Mouse (Mus musculus): ENCODE results near the gene Tmem26. TPM values are rescaled to one million over a fixed set of nuclear protein-coding genes. Genes with fewer than 3 reads are reported as not detected.
A peak's percentile ranks its signal among the peaks of the same experiment; 100 is the strongest.

Gene Tmem26
- polyA plus RNA-seq, 1 experiment from 2014 or later: 16.2 TPM

- no peak for DNase-seq (ENCODE audit: low spot score)
- H3K27me3 ChIP-seq (ENCODE audit: low read depth, poor library complexity, severe bottlenecking): no peaks in the 10 kb centered on the region
- no peak overlapping the region for H3K4me3 ChIP-seq
- H3K4me1 ChIP-seq: no peaks in the 10 kb centered on the region
- H3K36me3 ChIP-seq: no peaks in the 10 kb centered on the region
- no peak overlapping the region for H3K27ac ChIP-seq
- H3K9me3 ChIP-seq (replicated peaks): no peaks in the 10 kb centered on the region
- WGBS: 93% methylated on average over 6 of the region's 6 CpGs
Observed at GRCm38 (mm10) chr10:68782724-68783123, 59.3 kb downstream of the Tmem26 start.

DNA sequence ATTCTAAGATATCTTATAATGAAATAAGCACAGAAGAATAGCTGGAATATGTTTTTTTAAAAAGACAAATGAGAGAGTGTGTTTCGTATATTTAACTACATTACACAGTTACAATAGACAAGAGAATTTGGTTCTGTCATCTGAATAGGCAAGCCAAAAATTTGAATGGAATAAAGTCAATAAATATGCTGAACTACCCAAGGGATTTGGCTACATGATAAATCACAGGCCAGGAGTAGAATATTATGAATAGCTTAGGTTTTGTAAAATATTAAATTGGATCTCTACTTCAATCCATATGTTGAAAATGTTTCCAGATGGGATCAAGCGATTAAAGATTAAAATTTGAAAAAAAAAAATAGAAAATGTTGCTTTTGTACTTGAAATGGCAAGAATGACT is 60.4 kb downstream of the Tmem26 start:
- Histone ChIP-seq H3K4me1 (no peaks in the 10 kb centered on the region), H3K4me3 (no peak overlapping the region), H3K27me3 (ENCODE audit: low read depth, poor library complexity, severe bottlenecking) (no peaks in the 10 kb centered on the region), H3K36me3 (no peaks in the 10 kb centered on the region), H3K27ac (no peak overlapping the region), H3K9me3 (replicated peaks) (no peaks in the 10 kb centered on the region)
- 87% methylated on average over 2 of the region's 2 CpGs for WGBS
- no peak for DNase-seq (ENCODE audit: low spot score)

DNA sequence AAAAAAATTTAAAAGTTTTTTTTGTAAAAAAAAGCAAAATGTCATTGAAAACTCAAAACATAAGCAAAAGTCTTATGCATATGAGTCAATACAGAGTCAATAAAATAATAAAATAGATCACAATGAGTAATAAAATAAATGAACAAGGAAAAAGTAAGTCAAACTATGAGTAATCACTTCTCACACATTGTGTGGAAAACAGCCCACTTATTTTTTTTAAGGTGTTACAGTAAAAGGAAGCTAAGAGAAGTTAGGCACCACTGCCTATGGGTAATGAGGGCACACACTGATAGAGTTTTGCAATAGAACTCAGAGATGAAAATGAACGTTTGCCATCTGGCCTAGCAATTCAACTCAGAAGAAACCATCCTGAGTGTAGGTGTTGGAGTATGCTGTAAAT is 61.0 kb downstream of the Tmem26 start:
- DNase-seq (ENCODE audit: low spot score): no peak
- H3K27ac ChIP-seq: no peak overlapping the region
- H3K4me3 ChIP-seq: no peak overlapping the region
- 88% methylated on average over 1 of the region's 1 CpGs for WGBS
- H3K27me3 ChIP-seq (ENCODE audit: low read depth, poor library complexity, severe bottlenecking): no peaks in the 10 kb centered on the region
- H3K9me3 ChIP-seq (replicated peaks): no peaks in the 10 kb centered on the region
- no peaks in the 10 kb centered on the region for H3K36me3 ChIP-seq
- no peaks in the 10 kb centered on the region for H3K4me1 ChIP-seq

- no peak for DNase-seq (ENCODE audit: low spot score)
- Histone ChIP-seq H3K4me1 (peaks cover 18% of the 10 kb centered on the region), H3K27ac (no peak overlapping the region), H3K36me3 (no peaks in the 10 kb centered on the region), H3K4me3 (no peak overlapping the region), H3K9me3 (replicated peaks) (no peaks in the 10 kb centered on the region), H3K27me3 (ENCODE audit: low read depth, poor library complexity, severe bottlenecking) (no peaks in the 10 kb centered on the region)
- WGBS: 21% methylated on average over 3 of the region's 3 CpGs
Observed at GRCm38 (mm10) chr10:68795466-68795865, 72.0 kb downstream of the Tmem26 start.

DNA sequence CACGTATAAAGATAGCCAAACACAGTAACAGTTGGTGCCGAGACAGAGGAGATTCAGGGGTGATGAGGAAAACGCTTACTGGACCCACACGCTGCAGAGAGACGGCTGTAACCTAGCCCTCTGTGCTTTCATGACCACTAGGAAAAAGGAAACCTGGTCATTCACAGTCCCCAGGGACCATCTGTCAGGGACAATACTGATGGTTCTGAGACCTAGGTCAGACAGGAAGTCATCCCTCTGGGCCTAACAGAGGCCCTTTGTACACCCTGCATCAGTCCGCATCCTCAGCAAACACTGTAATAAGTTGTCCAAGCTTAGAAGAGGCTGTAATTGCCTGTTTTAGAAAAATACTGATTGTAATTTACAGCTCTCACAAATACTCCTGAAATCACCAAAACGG is 76.4 kb downstream of the Tmem26 start:
- H3K36me3 ChIP-seq: no peaks in the 10 kb centered on the region
- peaks cover 15% of the 10 kb centered on the region for H3K4me1 ChIP-seq
- H3K27ac ChIP-seq: no peak overlapping the region
- no peaks in the 10 kb centered on the region for H3K9me3 ChIP-seq (replicated peaks)
- 65% methylated on average over 7 of the region's 7 CpGs for WGBS
- H3K4me3 ChIP-seq: no peak overlapping the region
- DNase-seq (ENCODE audit: low spot score): peak; percentile 41
- H3K27me3 ChIP-seq (ENCODE audit: low read depth, poor library complexity, severe bottlenecking): no peaks in the 10 kb centered on the region

GRCm38 (mm10) chr10:68800339-68800738 is 76.9 kb downstream of the Tmem26 start:
- Histone ChIP-seq H3K9me3 (replicated peaks) (no peaks in the 10 kb centered on the region), H3K4me3 (no peak overlapping the region), H3K36me3 (no peaks in the 10 kb centered on the region), H3K4me1 (peaks cover 12% of the 10 kb centered on the region), H3K27ac (no peak overlapping the region), H3K27me3 (ENCODE audit: low read depth, poor library complexity, severe bottlenecking) (no peaks in the 10 kb centered on the region)
- WGBS: 76% methylated on average over 7 of the region's 7 CpGs
- no peak for DNase-seq (ENCODE audit: low spot score)

DNA sequence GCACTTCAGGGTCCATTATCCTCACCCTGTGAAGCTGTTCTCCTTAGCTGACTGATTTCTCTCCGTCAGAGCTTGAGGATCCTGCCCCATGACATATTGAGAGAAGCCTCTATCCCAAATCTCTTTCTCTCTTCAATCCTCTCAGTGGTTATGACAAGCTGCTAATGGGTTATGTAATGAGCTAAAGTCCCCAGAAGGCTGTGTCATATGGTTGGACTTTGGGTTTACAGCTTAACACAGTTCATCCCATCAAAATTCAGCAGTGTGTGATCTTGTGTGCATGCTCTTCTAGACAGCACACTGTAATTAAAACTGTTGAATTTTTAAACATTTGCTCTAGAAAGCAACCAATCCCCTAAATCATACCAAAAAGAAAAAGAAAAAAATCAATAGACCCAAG is 82.9 kb downstream of the Tmem26 start:
- no peaks in the 10 kb centered on the region for H3K27me3 ChIP-seq (ENCODE audit: low read depth, poor library complexity, severe bottlenecking)
- 87% methylated on average over 1 of the region's 1 CpGs for WGBS
- H3K9me3 ChIP-seq (replicated peaks): peaks cover 3% of the 10 kb centered on the region
- no peaks in the 10 kb centered on the region for H3K4me1 ChIP-seq
- no peak overlapping the region for H3K4me3 ChIP-seq
- DNase-seq (ENCODE audit: low spot score): no peak
- H3K36me3 ChIP-seq: no peaks in the 10 kb centered on the region
- H3K27ac ChIP-seq: no peak overlapping the region

- Histone ChIP-seq H3K9me3 (replicated peaks) (peaks cover 3% of the 10 kb centered on the region), H3K27me3 (ENCODE audit: low read depth, poor library complexity, severe bottlenecking) (no peaks in the 10 kb centered on the region), H3K27ac (no peak overlapping the region), H3K4me1 (no peaks in the 10 kb centered on the region), H3K36me3 (no peaks in the 10 kb centered on the region), H3K4me3 (no peak overlapping the region)
- no peak for DNase-seq (ENCODE audit: low spot score)
- WGBS: 86% methylated on average over 5 of the region's 5 CpGs
Observed at GRCm38 (mm10) chr10:68810958-68811357, 87.5 kb downstream of the Tmem26 start.

DNA sequence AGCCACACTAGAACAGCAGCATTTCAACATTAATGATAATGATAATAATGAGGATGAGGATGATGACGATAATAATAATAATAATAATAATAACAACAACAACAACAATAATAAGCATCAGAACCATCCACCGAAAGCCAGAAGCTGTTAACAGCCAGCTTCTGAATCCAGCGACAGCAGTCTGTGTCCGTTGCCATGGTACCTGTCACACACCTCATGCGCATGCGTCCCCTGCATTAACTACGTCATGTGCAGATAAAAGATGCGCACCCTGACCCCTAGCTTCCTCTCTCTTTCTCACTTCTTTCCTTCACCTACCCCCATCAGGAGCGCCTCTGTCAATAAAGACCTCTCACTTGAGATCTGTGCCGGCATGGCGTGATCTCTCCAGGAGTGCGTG is 89.3 kb downstream of the Tmem26 start:
- no peak for DNase-seq (ENCODE audit: low spot score)
- no peaks in the 10 kb centered on the region for H3K27me3 ChIP-seq (ENCODE audit: low read depth, poor library complexity, severe bottlenecking)
- H3K27ac ChIP-seq: no peak overlapping the region
- peaks cover 3% of the 10 kb centered on the region for H3K9me3 ChIP-seq (replicated peaks)
- H3K36me3 ChIP-seq: no peaks in the 10 kb centered on the region
- WGBS: 89% methylated on average over 12 of the region's 12 CpGs
- H3K4me1 ChIP-seq: 0 out of 2 replicates have a peak, but pooled peaks cover 2% of the 10 kb centered on the region
- H3K4me3 ChIP-seq: no peak overlapping the region

DNA sequence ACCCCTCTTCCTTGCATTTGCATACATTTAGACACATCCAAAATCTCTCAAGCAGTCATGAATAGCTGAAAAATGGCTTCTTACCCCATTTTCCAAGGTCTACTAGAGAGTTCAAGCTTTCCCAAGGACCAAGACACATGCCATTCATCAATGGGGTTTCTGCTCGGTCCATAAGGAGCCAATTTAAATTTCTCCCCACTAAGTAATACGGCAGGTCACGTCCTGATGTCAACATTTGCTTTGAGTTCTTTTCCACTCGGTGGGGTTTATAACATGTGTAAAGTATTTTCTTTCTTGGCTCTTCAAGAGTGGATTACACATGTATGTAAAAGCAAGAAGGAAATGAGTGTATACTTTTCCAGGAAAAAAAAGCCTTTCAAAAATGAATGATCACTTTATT is 93.8 kb downstream of the Tmem26 start:
- DNase-seq (ENCODE audit: low spot score): no peak
- no peaks in the 10 kb centered on the region for H3K27me3 ChIP-seq (ENCODE audit: low read depth, poor library complexity, severe bottlenecking)
- no peaks in the 10 kb centered on the region for H3K9me3 ChIP-seq (replicated peaks)
- 51% methylated on average over 4 of the region's 4 CpGs for WGBS
- H3K4me3 ChIP-seq: no peak overlapping the region
- H3K4me1 ChIP-seq: 0 out of 2 replicates have a peak, but pooled peaks cover 2% of the 10 kb centered on the region
- H3K36me3 ChIP-seq: no peaks in the 10 kb centered on the region
- H3K27ac ChIP-seq: no peak overlapping the region

DNA sequence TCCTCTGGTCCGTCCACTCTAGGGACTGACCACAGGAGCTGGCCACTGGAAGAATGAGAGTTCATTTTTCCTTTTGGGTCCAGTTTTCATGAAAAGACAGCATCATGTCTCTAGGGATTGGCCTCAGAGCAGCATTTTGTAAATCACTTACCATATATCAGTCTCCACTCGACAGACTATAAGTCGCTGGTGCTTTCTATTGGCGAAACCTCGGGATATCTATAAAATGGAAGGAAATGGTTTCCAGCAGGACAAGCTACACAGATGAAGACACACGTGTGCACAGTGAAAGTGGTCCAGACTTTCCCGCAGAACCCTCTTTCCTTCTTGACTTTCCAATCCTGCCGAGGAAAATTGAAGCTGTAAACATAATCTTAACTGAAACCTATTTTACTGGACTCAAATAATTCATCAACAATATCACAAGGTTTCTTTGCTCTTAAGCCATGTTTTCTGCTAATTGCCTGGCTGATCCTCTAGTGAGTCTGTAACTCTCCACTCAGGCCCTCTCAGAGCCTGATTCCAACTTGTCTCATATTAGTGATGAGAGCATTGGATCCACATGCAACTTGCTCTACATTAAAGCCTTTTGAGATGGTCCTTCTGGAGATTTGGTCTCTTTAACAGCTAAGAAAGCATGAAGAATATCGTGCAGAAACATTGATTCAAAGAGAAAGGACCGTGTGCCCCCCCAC is 94.8 kb downstream of the Tmem26 start:
- DNase-seq (ENCODE audit: low spot score): no peak
- WGBS: 82% methylated on average over 10 of the region's 10 CpGs
- Histone ChIP-seq H3K27me3 (ENCODE audit: low read depth, poor library complexity, severe bottlenecking) (no peaks in the 10 kb centered on the region), H3K4me1 (0 out of 2 replicates have a peak, but pooled peaks cover 2% of the 10 kb centered on the region), H3K9me3 (replicated peaks) (no peaks in the 10 kb centered on the region), H3K36me3 (no peaks in the 10 kb centered on the region), H3K27ac (no peak overlapping the region), H3K4me3 (no peak overlapping the region)

- Histone ChIP-seq H3K27me3 (ENCODE audit: low read depth, poor library complexity, severe bottlenecking) (no peaks in the 10 kb centered on the region), H3K9me3 (replicated peaks) (no peaks in the 10 kb centered on the region), H3K27ac (no peak overlapping the region), H3K4me1 (no peaks in the 10 kb centered on the region), H3K4me3 (no peak overlapping the region), H3K36me3 (no peaks in the 10 kb centered on the region)
- no peak for DNase-seq (ENCODE audit: low spot score)
- 84% methylated on average over 4 of the region's 4 CpGs for WGBS
Observed at GRCm38 (mm10) chr10:68824519-68824918, 101.1 kb downstream of the Tmem26 start.
